Comparison of ENCODE assay signal across 17 mouse cellular contexts in the genomic region with DNA sequence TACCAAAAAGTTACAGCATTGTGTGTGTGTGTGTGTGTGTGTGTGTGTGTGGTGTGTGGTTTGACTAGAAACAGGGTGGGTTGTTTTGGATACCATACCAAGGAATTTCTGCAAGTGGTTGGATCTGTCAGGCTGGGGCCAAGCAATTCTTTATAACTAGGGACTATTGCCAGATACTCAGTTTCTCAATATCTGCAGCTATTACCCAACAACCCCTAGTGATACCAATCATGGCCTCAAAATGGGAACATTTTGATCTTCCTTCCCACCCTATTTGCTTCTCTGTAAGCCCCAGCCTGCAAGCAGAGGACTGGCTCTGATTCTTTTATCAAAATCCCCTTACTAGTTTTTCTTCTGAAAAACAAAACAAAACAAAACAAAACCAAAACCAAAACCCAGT. TPM values are rescaled to one million over a fixed set of nuclear protein-coding genes. Genes with fewer than 3 reads are reported as not detected.
DNase-seq lines count a peak whose midpoint lies in the region; ATAC-seq and TF ChIP-seq lines count a peak whose summit lies in the region.
"Had no signal": no experiment of that assay in that cellular context is flagged by ENCODE, and none has a peak within 500 bp of the region (broad histone marks: within the 10 kb centered on the region; RNA-seq: fewer than 3 reads in every experiment).

No protein-coding gene starts in this region.

- H3K27ac ChIP-seq in bone marrow macrophage, adult 2 months (ENCODE audit: insufficient read depth, low read depth, low read length): peak overlapping the region; percentile 29
- no peak overlapping the region for H3K27ac ChIP-seq in hindbrain, embryonic 14.5 days
- H3K27ac ChIP-seq in intestine, postnatal 0 days (ENCODE audit: low read depth, low read length): no peak overlapping the region
- H3K27ac ChIP-seq: hindbrain, embryonic 12.5 days; kidney, postnatal 0 days; layer of hippocampus, adult 2 months; midbrain, embryonic 10.5 days; neural tube, embryonic 12.5 days had no signal

- no peaks in the 10 kb centered on the region for H3K9me3 ChIP-seq in hindbrain, embryonic 14.5 days (ENCODE audit: control insufficient read depth, low read length)
- H3K9me3 ChIP-seq in intestine, postnatal 0 days (ENCODE audit: control insufficient read depth): no peaks in the 10 kb centered on the region
- H3K9me3 ChIP-seq: hindbrain, embryonic 12.5 days; midbrain, embryonic 10.5 days; neural tube, embryonic 12.5 days had no signal

- TF ChIP-seq POLR2A in bone marrow macrophage, adult 2 months (IDR thresholded peaks at IDR 0.05; ENCODE audit: borderline replicate concordance, low read depth, low read length): no peak

- no peak overlapping the region for H3K4me3 ChIP-seq in bone marrow macrophage, adult 2 months (ENCODE audit: insufficient read depth, low read length)
- H3K4me3 ChIP-seq in hindbrain, embryonic 14.5 days (replicated peaks; ENCODE audit: low read length): no peak overlapping the region
- H3K4me3 ChIP-seq in intestine, postnatal 0 days (ENCODE audit: low read depth, low read length): no peak overlapping the region
- H3K4me3 ChIP-seq: hindbrain, embryonic 12.5 days; layer of hippocampus, adult 2 months; midbrain, embryonic 10.5 days; neural tube, embryonic 12.5 days had no signal

- ATAC-seq in CD4-positive, CD25-positive, alpha-beta regulatory T cell, adult 4 months: peak; percentile 49
- ATAC-seq in hindbrain, embryonic 14.5 days (ENCODE audit: low FRiP score): no peak
- no peak for ATAC-seq in intestine, postnatal 0 days
- ATAC-seq: forebrain, embryonic 14.5 days; intestine, embryonic 16.5 days had no signal

- no peak overlapping the region for H3K4me2 ChIP-seq in hindbrain, embryonic 14.5 days (replicated peaks)
- no peak overlapping the region for H3K4me2 ChIP-seq in intestine, postnatal 0 days (replicated peaks; ENCODE audit: low read depth)
- H3K4me2 ChIP-seq: hindbrain, embryonic 12.5 days; lung, embryonic 14.5 days; neural tube, embryonic 12.5 days had no signal

- H3K4me1 ChIP-seq in bone marrow macrophage, adult 2 months (ENCODE audit: control insufficient read depth, insufficient read depth, low read length): peaks cover 23% of the 10 kb centered on the region
- H3K4me1 ChIP-seq in hindbrain, embryonic 14.5 days (replicated peaks; ENCODE audit: control insufficient read depth, insufficient read depth, low read length): no peaks in the 10 kb centered on the region
- H3K4me1 ChIP-seq in intestine, postnatal 0 days (replicated peaks; ENCODE audit: control insufficient read depth, insufficient read depth, low read length): no peaks in the 10 kb centered on the region
- H3K4me1 ChIP-seq: hindbrain, embryonic 12.5 days; midbrain, embryonic 10.5 days; neural tube, embryonic 12.5 days had no signal

- H3K36me3 ChIP-seq in hindbrain, embryonic 14.5 days (replicated peaks; ENCODE audit: control insufficient read depth, insufficient read depth): no peaks in the 10 kb centered on the region
- H3K36me3 ChIP-seq in intestine, postnatal 0 days (ENCODE audit: control insufficient read depth, insufficient read depth): no peaks in the 10 kb centered on the region
- H3K36me3 ChIP-seq: hindbrain, embryonic 12.5 days; midbrain, embryonic 10.5 days; neural tube, embryonic 12.5 days had no signal

- intact Hi-C loops in heart, postnatal 10 days (cut with DNase I): no loop called here

- peak; percentile 35 to 52 for DNase-seq in heart, adult 18-20 months
- no peak for DNase-seq in heart, postnatal 10 days
- peak; percentile 17 for DNase-seq in lung, postnatal 14 days
- no peak for DNase-seq in hindbrain, embryonic 14.5 days (ENCODE audit: low spot score)
- DNase-seq: cerebellum, postnatal 10 days; lung, embryonic 14.5 days; right cerebral cortex, postnatal 14 days had no signal

- no peak for TF ChIP-seq CTCF in bone marrow macrophage, adult 2 months (IDR thresholded peaks at IDR 0.05; ENCODE audit: low read depth, low read length)
- no peak for TF ChIP-seq CTCF in intestine, postnatal 0 days (IDR thresholded peaks at IDR 0.05; ENCODE audit: low read depth)

- no peaks in the 10 kb centered on the region for H3K27me3 ChIP-seq in hindbrain, embryonic 14.5 days (ENCODE audit: control insufficient read depth, insufficient read depth, low read length)
- H3K27me3 ChIP-seq in intestine, postnatal 0 days (replicated peaks; ENCODE audit: control insufficient read depth, insufficient read depth, low read length): no peaks in the 10 kb centered on the region
- H3K27me3 ChIP-seq: hindbrain, embryonic 12.5 days; neural tube, embryonic 12.5 days had no signal

- no peak overlapping the region for H3K9ac ChIP-seq in hindbrain, embryonic 14.5 days
- H3K9ac ChIP-seq in intestine, postnatal 0 days (ENCODE audit: low read depth, low read length): no peak overlapping the region
- H3K9ac ChIP-seq: hindbrain, embryonic 12.5 days; lung, embryonic 14.5 days; neural tube, embryonic 12.5 days had no signal

RNA-seq across cellular contexts. Expression of a gene that starts 58.8 kb away (rescaled TPM):
- total RNA-seq in heart, adult 18-20 months (2021): 1 to 10 TPM; 1.8 to 1.9 TPM
- 1 to 10 TPM; 4.4 to 5.0 TPM for total RNA-seq in heart, postnatal 10 days (2021)
- under 1 TPM in 1 of 2 experiments, not detected in 1; 0.16 TPM for polyA plus RNA-seq in CD4-positive, CD25-positive, alpha-beta regulatory T cell, adult 4 months (2017; shearing (Covaris generic))
- polyA plus RNA-seq in bone marrow macrophage, adult 2 months (2012; ENCODE audit: insufficient read depth, insufficient read length, missing spikeins): 27.3 and 34.2 TPM in 2 replicates
- 109 and 121 TPM in 2 replicates for polyA plus RNA-seq in hindbrain, embryonic 14.5 days (2014; fragmentation: Nextera tagmentation; extraction: Ambion mirVana)
- polyA plus RNA-seq in intestine, postnatal 0 days (2015; fragmentation: Nextera tagmentation; extraction: Ambion mirVana): 21.6 and 21.8 TPM in 2 replicates

Comparison
In these comparisons a context has a peak if more than half of its experiments do, and no peak if none do; other contexts are left out.
1. DNase-seq: peak in heart, adult 18-20 months (2 of 2) and lung, postnatal 14 days (single experiment); none in heart, postnatal 10 days (0 of 2) and hindbrain, embryonic 14.5 days (single experiment).
2. RNA of a gene that starts 58.8 kb away (polyA plus RNA-seq): 109 to 121 TPM in hindbrain, embryonic 14.5 days, 27.3 to 34.2 TPM in bone marrow macrophage, adult 2 months and 21.6 to 21.8 TPM in intestine, postnatal 0 days; 0.16 TPM in CD4-positive, CD25-positive, alpha-beta regulatory T cell, adult 4 months; every median in the first group is over 10 times any median in the second.